Mouse (Mus musculus) T-cell, adult 2 months (primary cell): Measurements from ENCODE around the gene Tmem266.
A peak's percentile ranks its signal among the peaks of the same experiment; 100 is the strongest.

Experiments
- DNase-seq: peaks from one replicate; pipeline ENCODE4 v3.0.0; 2022; ENCODE audit warnings: low spot score

Gene Tmem266

DNA sequence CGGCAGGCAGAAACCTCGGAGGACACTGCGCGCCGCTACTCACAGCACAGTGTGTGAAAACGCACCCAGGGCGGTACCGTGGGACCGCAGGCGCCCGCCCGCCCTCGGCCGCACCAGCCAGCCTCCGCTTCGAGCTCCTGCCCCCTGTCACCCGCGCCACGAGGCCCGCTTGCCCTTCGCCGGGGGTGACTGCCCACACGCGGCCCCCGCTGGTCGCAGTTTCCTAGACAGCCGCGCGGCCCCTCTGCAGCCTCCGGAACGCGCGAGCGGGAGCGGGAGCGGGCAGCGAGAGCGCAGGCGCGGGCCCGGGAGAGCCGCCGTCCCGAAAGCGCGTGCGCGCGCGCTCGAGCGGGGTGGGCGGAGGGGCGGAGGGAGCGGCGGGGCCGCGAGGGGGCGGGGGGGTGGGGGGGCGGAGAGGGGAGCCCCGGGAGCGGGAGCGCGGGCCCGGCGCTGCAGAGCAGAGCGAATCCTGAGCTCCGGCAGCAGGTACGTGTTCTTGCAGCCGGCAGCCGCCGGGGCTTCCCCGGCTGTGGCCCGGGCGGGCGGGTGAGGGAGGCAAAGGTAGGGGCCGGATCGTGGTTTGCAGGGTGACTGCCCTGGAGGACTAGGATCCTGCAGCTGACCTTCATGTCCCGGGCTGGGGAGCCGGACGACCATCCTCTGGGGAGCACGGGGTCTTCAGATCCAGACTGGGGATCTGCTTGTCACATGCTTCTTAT, at the start of gene Tmem266, which contains the start of gene Nrg4:
Gene Tmem266 (plus strand): TSS at position 399 of the 719 bp plus-strand sequence.
Gene Nrg4 (minus strand): TSS at position 330 of the 719 bp plus-strand sequence.
- peak; percentile 49 for DNase-seq

DNA sequence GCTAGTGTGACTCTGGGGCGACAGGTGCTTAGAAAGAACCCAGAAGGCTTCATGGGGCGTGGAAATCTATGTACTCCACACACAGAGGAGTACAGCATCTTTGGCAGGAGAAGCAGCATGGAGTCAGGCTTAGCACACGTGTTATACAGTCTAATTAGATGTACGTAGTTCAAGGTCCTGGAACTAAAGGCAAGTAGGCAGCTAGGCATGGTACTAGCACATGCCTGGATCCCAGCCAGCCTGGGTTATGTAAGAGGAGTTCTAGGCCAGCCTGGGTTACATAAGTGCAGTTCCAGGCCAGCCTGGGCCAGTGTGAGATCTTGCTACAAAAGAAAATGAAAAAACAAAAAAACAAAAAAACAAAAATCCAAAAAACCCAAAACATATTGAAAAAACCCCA, 49.2 kb upstream of the Tmem266 start:
- DNase-seq = no peak

- no peak for DNase-seq
Measured at GRCm38 (mm10) chr9:55279114-55279825, 47.4 kb upstream of the Tmem266 start.

GRCm38 (mm10) chr9:55283516-55283915, 43.2 kb upstream of the Tmem266 start:
- DNase-seq = peak; percentile 19

GRCm38 (mm10) chr9:55285197-55285596, 41.5 kb upstream of the Tmem266 start:
- no peak for DNase-seq

DNA sequence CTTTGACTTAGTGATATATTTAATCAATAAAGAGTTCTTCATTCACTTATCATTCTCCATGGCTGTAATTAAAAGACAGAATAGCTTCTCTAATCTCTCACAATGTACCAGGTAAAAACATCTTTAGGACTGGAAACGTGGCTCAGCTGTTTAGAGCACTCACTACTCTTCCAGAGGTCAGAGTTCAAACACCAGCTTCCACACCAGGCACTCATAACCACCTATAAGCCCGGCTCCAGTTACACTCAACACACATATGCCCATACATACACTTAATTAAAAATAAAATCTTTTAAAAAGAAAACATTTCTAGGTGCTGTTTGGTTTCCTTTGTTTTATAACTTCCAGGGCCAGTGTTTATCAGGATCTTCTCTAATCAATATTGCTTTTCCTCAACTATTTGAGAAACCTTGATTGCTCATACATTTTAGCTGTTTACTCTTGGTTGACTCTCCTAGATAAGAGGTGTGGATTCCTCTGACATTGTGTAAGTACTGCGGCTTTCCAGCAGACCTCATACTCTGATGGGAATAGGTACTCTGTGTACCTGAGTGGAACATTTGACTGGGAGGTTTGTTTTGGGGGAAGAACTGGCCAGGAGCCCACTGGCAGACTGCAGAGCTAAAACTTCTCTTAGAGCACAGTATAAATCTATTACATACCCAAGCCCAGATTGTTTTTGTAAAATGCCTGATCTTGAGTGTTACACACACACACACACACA, 37.1 kb upstream of the Tmem266 start:
- DNase-seq = no peak

GRCm38 (mm10) chr9:55291966-55292365, 34.7 kb upstream of the Tmem266 start:
- no peak for DNase-seq

DNA sequence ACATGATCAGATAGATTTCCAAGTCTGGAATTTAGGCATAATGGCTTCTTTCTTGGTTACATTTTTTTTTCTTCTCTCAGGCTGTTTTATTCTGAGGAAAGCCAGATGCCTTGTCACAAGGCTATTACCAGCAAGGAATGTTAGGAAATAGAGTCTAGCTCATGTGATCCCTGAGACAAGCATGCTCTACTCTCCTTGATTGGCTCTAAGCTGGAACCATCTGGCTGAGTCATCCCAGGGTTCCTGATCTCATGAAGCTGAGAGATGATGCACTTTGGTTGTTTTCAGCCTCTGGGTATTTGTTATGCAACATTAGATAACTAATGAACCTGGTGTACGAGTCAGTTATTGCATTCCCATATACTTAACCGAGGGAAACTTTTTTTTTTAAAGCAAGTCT, 30.5 kb upstream of the Tmem266 start:
- no peak for DNase-seq

- DNase-seq = no peak
Measured at GRCm38 (mm10) chr9:55307066-55307465, 19.6 kb upstream of the Tmem266 start.

- DNase-seq = no peak
Measured at GRCm38 (mm10) chr9:55307557-55307956, 19.2 kb upstream of the Tmem266 start.

DNA sequence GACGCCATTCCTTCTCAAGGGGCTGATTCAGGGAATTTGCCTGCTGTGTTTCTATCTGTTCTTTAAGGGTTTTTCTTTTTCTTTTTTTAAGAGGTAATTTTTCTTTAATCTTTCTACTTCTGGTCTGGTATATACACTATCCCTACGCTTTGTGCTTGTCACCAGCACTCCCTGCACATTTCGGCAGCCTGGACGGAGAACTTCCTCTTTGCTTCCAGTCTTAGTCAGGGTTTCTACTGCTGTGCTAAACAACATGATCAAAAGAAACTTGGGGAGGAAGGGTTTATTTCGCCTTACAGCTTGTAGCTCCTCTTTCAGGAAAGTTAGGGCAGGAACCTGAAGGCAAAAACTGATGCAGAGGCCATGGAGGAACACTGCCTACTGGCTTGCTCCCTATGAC, 18.3 kb upstream of the Tmem266 start:
- DNase-seq = no peak

GRCm38 (mm10) chr9:55311560-55311959, 15.2 kb upstream of the Tmem266 start:
- peak; percentile 43 for DNase-seq

DNA sequence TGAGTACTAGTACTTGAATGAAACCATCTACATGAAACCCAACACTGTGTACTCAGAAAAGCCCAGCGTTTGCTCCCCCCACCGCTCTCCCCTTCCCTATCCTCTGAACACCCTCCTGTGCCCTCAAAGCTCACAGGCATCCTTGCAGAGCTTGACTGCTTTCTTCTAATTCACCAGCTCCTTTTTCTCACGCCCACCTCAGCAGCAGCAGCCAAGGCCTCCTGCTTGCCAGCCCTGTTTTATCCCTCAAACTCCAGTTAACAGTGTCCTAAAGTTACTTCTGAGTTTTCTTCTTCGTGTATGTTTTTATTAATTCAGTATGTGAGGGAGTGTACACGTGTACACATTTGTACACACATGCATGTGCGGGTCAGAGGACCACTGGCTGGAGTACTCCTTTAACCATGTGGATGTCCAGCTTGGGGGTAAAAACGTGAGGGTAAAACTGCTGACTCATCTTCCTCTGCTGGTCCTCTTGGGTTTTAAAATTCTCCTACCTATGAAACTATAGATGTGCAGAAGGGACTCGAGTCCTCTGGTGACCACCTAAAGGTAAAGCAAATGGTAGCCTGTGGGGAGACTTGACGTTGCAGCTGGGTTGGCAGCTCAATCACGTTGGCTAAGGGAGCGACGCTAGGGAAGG, 13.0 kb upstream of the Tmem266 start:
- DNase-seq = no peak

- DNase-seq = no peak
Measured at GRCm38 (mm10) chr9:55322641-55323040, 4.1 kb upstream of the Tmem266 start.

- no peak for DNase-seq
Measured at GRCm38 (mm10) chr9:55324085-55324484, 2.6 kb upstream of the Tmem266 start.

GRCm38 (mm10) chr9:55324516-55324915, 2.2 kb upstream of the Tmem266 start:
- DNase-seq = no peak

DNA sequence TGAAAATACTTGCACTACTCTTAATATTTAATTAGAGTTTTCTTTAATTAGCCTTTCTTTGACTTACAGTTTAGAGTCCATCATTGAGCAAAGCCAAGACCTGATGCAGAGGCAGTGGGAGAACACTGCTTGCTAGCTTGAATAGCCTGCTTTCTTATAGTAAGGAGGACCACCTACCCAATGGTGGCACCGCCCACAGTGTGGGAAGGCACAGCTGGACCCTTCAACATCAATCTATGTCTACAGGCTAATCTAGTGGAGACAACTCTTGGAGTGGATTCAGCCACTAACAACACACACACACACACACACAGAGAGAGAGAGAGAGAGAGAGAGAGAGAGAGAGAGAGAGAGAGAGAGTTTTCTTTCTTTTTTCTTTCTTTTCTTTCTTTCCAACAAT, 1.7 kb upstream of the Tmem266 start:
- DNase-seq = no peak

GRCm38 (mm10) chr9:55325564-55326514, 874 bp upstream of the Tmem266 start:
- no peak for DNase-seq

- peak; percentile 47 for DNase-seq
Measured at GRCm38 (mm10) chr9:55327234-55327615, 512 bp downstream of the Tmem266 start.

- DNase-seq = no peak
Measured at GRCm38 (mm10) chr9:55328151-55328918, 1.6 kb downstream of the Tmem266 start.
